Mouse (Mus musculus) olfactory bulb, adult 2 months (tissue): ENCODE data around the gene Itga5. TPM values are rescaled to one million over a fixed set of nuclear protein-coding genes. Genes with fewer than 3 reads are reported as not detected.

Source experiments
- H3K27ac ChIP-seq: fragments of 200-500 bp; 2 replicates; pipeline ENCODE4 v1.5.1; 2012; ENCODE audit warnings: low read depth, low read length; ENCODE audit not compliant: insufficient read depth
- H3K4me1 ChIP-seq: fragments of 200-500 bp; 2 replicates; pipeline ENCODE4 v1.6.1; 2012; ENCODE audit warnings: low read length; ENCODE audit not compliant: control insufficient read depth, insufficient read depth
- H3K4me3 ChIP-seq: fragments of 200-500 bp; 2 replicates; pipeline ENCODE4 v1.5.1; 2012; ENCODE audit warnings: mild to moderate bottlenecking, low read depth, low read length, moderate library complexity; ENCODE audit not compliant: insufficient read depth
- CTCF ChIP-seq: fragments of 200-500 bp; IDR thresholded peaks from 2 replicates; pipeline ENCODE4 v1.5.1; 2012; ENCODE audit warnings: low read depth, mild to moderate bottlenecking, low read length, moderate library complexity; ENCODE audit not compliant: insufficient read depth
- POLR2A ChIP-seq: fragments of 200-500 bp; IDR thresholded peaks from 2 replicates; pipeline ENCODE4 v1.6.1; 2012; ENCODE audit warnings: mild to moderate bottlenecking, low read depth, low read length, moderate library complexity; ENCODE audit not compliant: insufficient read depth
- WGBS: fragments of 180-500 bp; shearing (Covaris S2); methylation state at CpG from one replicate; pipeline ENCODE4 v1.1.7; 2018; 5-methylcytosine and 5-hydroxymethylcytosine counted together
- polyA plus RNA-seq: library from polyadenylated mRNA; stranded (reverse); fragments of >200 nt; gene quantifications from 2 replicates; pipeline ENCODE4 v1.2.4, GENCODE M21; 2012; ENCODE audit warnings: low replicate concordance; ENCODE audit not compliant: missing spikeins, insufficient read depth, insufficient read length

The Itga5 gene
- polyA plus RNA-seq, 1 experiment: not detected

- Histone ChIP-seq H3K4me1 (peaks cover 38% of the 10 kb centered on the region), H3K4me3 (no peak overlapping the region), H3K27ac (no peak overlapping the region)
- 22% methylated on average over 5 of the region's 5 CpGs for WGBS
- TF ChIP-seq POLR2A (no peak), CTCF (no peak)
Measured at GRCm38 (mm10) chr15:103295851-103296250, 70.7 kb downstream of the Itga5 start.

- 80% methylated on average over 2 of the region's 2 CpGs for WGBS
- TF ChIP-seq POLR2A (no peak), CTCF (no peak)
Measured at GRCm38 (mm10) chr15:103294649-103295048, 71.9 kb downstream of the Itga5 start.

More at GRCm38 (mm10) chr15:103294649-103295048, 71.9 kb downstream of the Itga5 start:
- no peak overlapping the region for H3K4me3 ChIP-seq
- H3K27ac ChIP-seq: no peak overlapping the region
- peaks cover 28% of the 10 kb centered on the region for H3K4me1 ChIP-seq

Other genes with a start within 250 kb of the Itga5 start
- gene Smug1, start 199.7 kb downstream of the Itga5 start, polyA plus RNA-seq: not detected in 2 replicates
- gene Cbx5, start 126.9 kb downstream of the Itga5 start, polyA plus RNA-seq: 111 and 221 TPM in 2 replicates
- gene Hnrnpa1, start 126.3 kb downstream of the Itga5 start, polyA plus RNA-seq: 185 and 643 TPM in 2 replicates
- not detected in 2 replicates for gene Nfe2, start 108.4 kb downstream of the Itga5 start, polyA plus RNA-seq
- not detected in 2 replicates for gene Copz1, start 94.0 kb downstream of the Itga5 start, polyA plus RNA-seq
- gene Gpr84, start 56.2 kb downstream of the Itga5 start, polyA plus RNA-seq: not detected in 2 replicates
- gene Zfp385a, start 26.7 kb downstream of the Itga5 start, polyA plus RNA-seq: not detected in 2 replicates
- gene Gtsf1, start 63.7 kb upstream of the Itga5 start, polyA plus RNA-seq: not detected in 2 replicates
- not detected in 2 replicates for gene Gtsf2, start 81.7 kb upstream of the Itga5 start, polyA plus RNA-seq
- gene Nckap1l, start 87.0 kb upstream of the Itga5 start, polyA plus RNA-seq: not detected in 2 replicates
- not detected in 2 replicates for gene Pde1b, start 136.3 kb upstream of the Itga5 start, polyA plus RNA-seq
- not detected in 2 replicates for gene Ppp1r1a, start 171.2 kb upstream of the Itga5 start, polyA plus RNA-seq
- not detected in 2 replicates for gene Glycam1, start 198.3 kb upstream of the Itga5 start, polyA plus RNA-seq